22 mouse cellular contexts compared by ENCODE assay signal in genomic region chr1:127415896-127416295, GRCm38 (mm10).
DNase-seq lines count a peak whose midpoint lies in the region; ATAC-seq and TF ChIP-seq lines count a peak whose summit lies in the region.
"Had no signal": no experiment of that assay in that cellular context is flagged by ENCODE, and none has a peak within 500 bp of the region (broad histone marks: within the 10 kb centered on the region; RNA-seq: fewer than 3 reads in every experiment).

No protein-coding gene starts in this region.

- H3K79me2 ChIP-seq in heart, adult 2 months (replicated peaks; ENCODE audit: control insufficient read depth, insufficient read depth, low read length): no peaks in the 10 kb centered on the region

- H3K4me2 ChIP-seq in heart, embryonic 14.5 days (ENCODE audit: low read length): no peak overlapping the region
- H3K4me2 ChIP-seq in heart, embryonic 16.5 days (ENCODE audit: low read depth, low read length): no peak overlapping the region
- H3K4me2 ChIP-seq: embryonic facial prominence, embryonic 13.5 days; embryonic facial prominence, embryonic 15.5 days; forebrain, embryonic 12.5 days had no signal

- H3K36me3 ChIP-seq in heart, adult 2 months (ENCODE audit: control insufficient read depth, insufficient read depth, low read length): peaks cover 6% of the 10 kb centered on the region
- H3K36me3 ChIP-seq in heart, embryonic 14.5 days (ENCODE audit: control insufficient read depth, insufficient read depth, low read length): peaks cover 36% of the 10 kb centered on the region
- H3K36me3 ChIP-seq in heart, embryonic 16.5 days (ENCODE audit: control insufficient read depth, insufficient read depth): peaks cover 19% of the 10 kb centered on the region

- H3K27me3 ChIP-seq in heart, adult 2 months (ENCODE audit: control insufficient read depth, insufficient read depth, low read length): no peaks in the 10 kb centered on the region
- H3K27me3 ChIP-seq in heart, embryonic 14.5 days (ENCODE audit: control insufficient read depth, insufficient read depth, low read length): no peaks in the 10 kb centered on the region
- no peaks in the 10 kb centered on the region for H3K27me3 ChIP-seq in heart, embryonic 16.5 days (ENCODE audit: control insufficient read depth, insufficient read depth, low read length)
- H3K27me3 ChIP-seq: embryonic facial prominence, embryonic 13.5 days; embryonic facial prominence, embryonic 15.5 days; forebrain, embryonic 12.5 days had no signal

- TF ChIP-seq POLR2A in heart, adult 2 months (IDR thresholded peaks at IDR 0.05; ENCODE audit: insufficient read depth, low read depth, low read length): no peak

- intact Hi-C loops in heart, adult 2 months (cut with DNase I): no loop called here
- intact Hi-C loops in heart, postnatal 36 days (cut with DNase I): no loop called here

- peak; percentile 33 for TF ChIP-seq CTCF in heart, adult 2 months (IDR thresholded peaks at IDR 0.05)

- no peak for ATAC-seq in heart, embryonic 14.5 days (ENCODE audit: insufficient number of reproducible peaks, insufficient read depth, low FRiP score, low read depth)
- ATAC-seq in heart, embryonic 16.5 days (replicated peaks; ENCODE audit: extremely low read depth, insufficient read depth, low FRiP score): peak; percentile 75; the same call in 1 of the 2 replicates
- ATAC-seq: forebrain, embryonic 14.5 days had no signal

- H3K4me3 ChIP-seq in heart, adult 2 months: no peak overlapping the region
- no peak overlapping the region for H3K4me3 ChIP-seq in heart, embryonic 14.5 days (ENCODE audit: control insufficient read depth in 1 of 2, insufficient read depth in 1 of 2, low read depth in 1 of 2, low read length in 2 of 2)
- no peak overlapping the region for H3K4me3 ChIP-seq in heart, embryonic 16.5 days (ENCODE audit: low read length)
- H3K4me3 ChIP-seq: embryonic facial prominence, embryonic 13.5 days; embryonic facial prominence, embryonic 15.5 days; erythroblast, embryonic 14.5 days; forebrain, embryonic 10.5 days; forebrain, embryonic 12.5 days had no signal

- TF ChIP-seq EP300 in heart, adult 2 months (IDR thresholded peaks at IDR 0.05; ENCODE audit: insufficient read depth, low read depth, low read length): no peak

- DNase-seq in heart, adult 2 months: peak in 1 of 2 experiments; percentile 6
- DNase-seq in heart, postnatal 36 days: no peak
- DNase-seq in heart, adult 9 months (ENCODE audit: low spot score in 2 of 2): no peak
- DNase-seq in heart, adult 8-10 months (ENCODE audit: low spot score): no peak
- DNase-seq: adrenal gland, adult 2 months; adrenal gland, postnatal 10 days; adrenal gland, postnatal 25 days; cerebellum, adult 11 months; cerebellum, adult 18-20 months; cerebellum, adult 8-10 months; cerebellum, adult 9-11 months; cerebellum, postnatal 14 days; cerebellum, postnatal 36 days; embryo, embryonic 11 days had no signal

- 48% methylated on average over 1 of the region's 1 CpGs for WGBS in heart, adult 2 months
- 45% methylated on average over 1 of the region's 1 CpGs for WGBS in heart, embryonic 14.5 days
- 59% methylated on average over 1 of the region's 1 CpGs for WGBS in heart, embryonic 16.5 days

- no peaks in the 10 kb centered on the region for H3K9me3 ChIP-seq in heart, embryonic 14.5 days (ENCODE audit: control insufficient read depth, low read length)
- no peaks in the 10 kb centered on the region for H3K9me3 ChIP-seq in heart, embryonic 16.5 days (replicated peaks; ENCODE audit: control insufficient read depth, low read length)
- H3K9me3 ChIP-seq: embryonic facial prominence, embryonic 13.5 days; embryonic facial prominence, embryonic 15.5 days; forebrain, embryonic 10.5 days; forebrain, embryonic 12.5 days had no signal

- H3K4me1 ChIP-seq in heart, adult 2 months (ENCODE audit: control insufficient read depth, insufficient read depth, low read length): peaks cover 2% of the 10 kb centered on the region; the same call in 1 of the 2 replicates
- H3K4me1 ChIP-seq in heart, embryonic 14.5 days (ENCODE audit: control insufficient read depth in 2 of 2, insufficient read depth in 2 of 2, low read length in 2 of 2): peaks cover 10 to 21% of the 10 kb centered on the region in 2 experiments
- H3K4me1 ChIP-seq in heart, embryonic 16.5 days (ENCODE audit: control insufficient read depth, insufficient read depth, low read length): peaks cover 19% of the 10 kb centered on the region

- no peak overlapping the region for H3K9ac ChIP-seq in heart, adult 2 months (ENCODE audit: low read depth, low read length)
- no peak overlapping the region for H3K9ac ChIP-seq in heart, embryonic 14.5 days (ENCODE audit: low read length)
- H3K9ac ChIP-seq in heart, embryonic 16.5 days (ENCODE audit: low read length): no peak overlapping the region
- H3K9ac ChIP-seq: embryonic facial prominence, embryonic 13.5 days; embryonic facial prominence, embryonic 15.5 days; forebrain, embryonic 12.5 days had no signal

- H3K27ac ChIP-seq in heart, adult 2 months: no peak overlapping the region
- H3K27ac ChIP-seq in heart, embryonic 14.5 days (replicated peaks in 1 of 2; ENCODE audit: control insufficient read depth in 1 of 2, insufficient read depth in 1 of 2, low read depth in 2 of 2, low read length in 2 of 2): peak overlapping the region; percentile 33 to 57
- peak overlapping the region; percentile 65 for H3K27ac ChIP-seq in heart, embryonic 16.5 days (ENCODE audit: low read length)
- H3K27ac ChIP-seq: embryonic facial prominence, embryonic 13.5 days; embryonic facial prominence, embryonic 15.5 days; forebrain, embryonic 10.5 days; forebrain, embryonic 12.5 days had no signal
